Mouse (Mus musculus): ENCODE data around the gene Gm49373. TPM values are rescaled to one million over a fixed set of nuclear protein-coding genes. Genes with fewer than 3 reads are reported as not detected.

Gm49373 gene
- total and polyA plus RNA-seq, 3 experiments = 0.60 to 1.5 (median 0.85) TPM

- no peaks in the 10 kb centered on the region for H3K9me3 ChIP-seq (replicated peaks; ENCODE audit: low read length)
- no peak overlapping the region for H3K27ac ChIP-seq (ENCODE audit: insufficient read depth, low read depth)
- no peak for DNase-seq (ENCODE audit: extremely low read depth)
- H3K36me3 ChIP-seq (replicated peaks in 1 of 2; ENCODE audit: control insufficient read depth in 1 of 2, insufficient read depth in 1 of 2, low read length in 1 of 2) = peaks cover 5 to 19% of the 10 kb centered on the region in 2 experiments
- dilution Hi-C loops (cut with MboI; ENCODE audit: extremely low pct_ligation_motif_present, extremely low pct_unique_long_range_greater_than_20kb, low sequenced_read_pairs) = no loop called here
- no peak overlapping the region for H3K9ac ChIP-seq (ENCODE audit: insufficient read depth, low read depth)
- in situ Hi-C loops (cut with MboI; ENCODE audit: low pct_ligation_motif_present, low pct_unique_long_range_greater_than_20kb, low sequenced_read_pairs) = no loop called here
- peaks cover 5% of the 10 kb centered on the region for H3K79me2 ChIP-seq (replicated peaks; ENCODE audit: control insufficient read depth, extremely low read depth, insufficient read depth, poor library complexity, severe bottlenecking)
- H3K4me2 ChIP-seq (ENCODE audit: insufficient read depth, low read depth, poor library complexity, severe bottlenecking) = no peak overlapping the region
- no peaks in the 10 kb centered on the region for H3K27me3 ChIP-seq (replicated peaks)
- no peak overlapping the region for H3K4me3 ChIP-seq (replicated peaks in 1 of 3; ENCODE audit: low read depth in 2 of 3, low read length in 2 of 3, poor library complexity in 1 of 3)
- peaks cover 12 to 45% of the 10 kb centered on the region in 2 experiments for H3K4me1 ChIP-seq (ENCODE audit: control insufficient read depth in 1 of 2, insufficient read depth in 2 of 2)
- TF ChIP-seq JUN (IDR thresholded peaks at IDR 0.05; ENCODE audit: insufficient read depth, low read depth, low read length) (no peak), ZC3H11A (IDR thresholded peaks at IDR 0.05; ENCODE audit: low read depth, low read length) (no peak), TCF12 (IDR thresholded peaks at IDR 0.05; ENCODE audit: low read depth, low read length) (no peak), SMC3 (IDR thresholded peaks at IDR 0.05; ENCODE audit: low read depth, low read length) (no peak), E2F4 (IDR thresholded peaks at IDR 0.05; ENCODE audit: insufficient replicate concordance, low read depth, low read length) (no peak), RCOR1 (conservative IDR thresholded peaks at IDR 0.05; ENCODE audit: low read depth, low read length) (no peak), CHD1 (IDR thresholded peaks at IDR 0.05; ENCODE audit: low read depth, low read length) (no peak), ELF1 (IDR thresholded peaks at IDR 0.05; ENCODE audit: low read depth, low read length) (no peak), TBP (conservative IDR thresholded peaks at IDR 0.05; ENCODE audit: low read depth, low read length) (no peak), MAX (IDR thresholded peaks at IDR 0.05; ENCODE audit: low read length) (no peak), CTCF (conservative IDR thresholded peaks at IDR 0.05 in 1 of 2, IDR thresholded peaks at IDR 0.05 in 1 of 2; ENCODE audit: low read depth in 2 of 2, low read length in 2 of 2) (no peak), MEF2A (IDR thresholded peaks at IDR 0.05; ENCODE audit: borderline replicate concordance, low read depth, low read length) (no peak), HCFC1 (IDR thresholded peaks at IDR 0.05; ENCODE audit: low read depth, low read length) (no peak), POLR2A (IDR thresholded peaks at IDR 0.05; ENCODE audit: low read depth, low read length) (no peak), JUND (conservative IDR thresholded peaks at IDR 0.05; ENCODE audit: low read depth, low read length) (no peak), SIN3A (IDR thresholded peaks at IDR 0.05; ENCODE audit: low read length) (no peak)
Observed at GRCm38 (mm10) chr9:21095958-21096357, 23.1 kb upstream of the Gm49373 start.

DNA sequence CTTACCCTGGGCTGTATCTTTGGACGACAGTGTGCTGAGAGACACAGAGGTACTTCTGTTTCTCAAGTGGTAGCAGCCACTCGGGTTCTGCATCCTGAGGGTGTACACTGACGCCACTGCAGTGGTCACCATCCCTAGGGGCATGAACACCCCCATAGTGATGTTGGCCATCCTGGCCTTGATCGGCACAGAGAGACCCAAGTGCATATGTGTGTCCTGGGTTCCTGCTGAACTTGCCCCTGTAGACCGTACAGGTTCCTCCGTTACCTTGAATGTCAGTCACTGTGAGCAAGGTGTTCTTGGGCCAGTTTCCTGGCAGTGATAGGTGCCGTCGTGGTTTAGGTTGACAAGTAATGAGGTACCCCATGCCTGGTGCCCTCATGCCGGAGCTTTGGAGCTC, 20.5 kb upstream of the Gm49373 start:
- H3K9ac ChIP-seq (ENCODE audit: insufficient read depth, low read depth) = no peak overlapping the region
- H3K27me3 ChIP-seq (replicated peaks) = no peaks in the 10 kb centered on the region
- in situ Hi-C loops (cut with MboI; ENCODE audit: low pct_ligation_motif_present, low pct_unique_long_range_greater_than_20kb, low sequenced_read_pairs) (loop anchor here (5.0 kb wide), 1 partner anchor 39 kb away; the partner anchor contains the start of gene Tyk2), dilution Hi-C loops (cut with MboI; ENCODE audit: extremely low pct_ligation_motif_present, extremely low pct_unique_long_range_greater_than_20kb, low sequenced_read_pairs) (no loop called here)
- TF ChIP-seq IRF4 (IDR thresholded peaks at IDR 0.05; ENCODE audit: low read depth, low read length) = no peak
- no peak for TF ChIP-seq TBP (conservative IDR thresholded peaks at IDR 0.05; ENCODE audit: low read depth, low read length)
- TF ChIP-seq MEF2A (IDR thresholded peaks at IDR 0.05; ENCODE audit: borderline replicate concordance, low read depth, low read length) = no peak
- TF ChIP-seq TCF12 (IDR thresholded peaks at IDR 0.05; ENCODE audit: low read depth, low read length) = no peak
- no peak for TF ChIP-seq GABPA (IDR thresholded peaks at IDR 0.05; ENCODE audit: insufficient replicate concordance, low read depth, low read length)
- no peak for TF ChIP-seq JUND (conservative IDR thresholded peaks at IDR 0.05; ENCODE audit: low read depth, low read length)
- TF ChIP-seq RCOR1 (conservative IDR thresholded peaks at IDR 0.05; ENCODE audit: low read depth, low read length) = no peak
- TF ChIP-seq NELFE (IDR thresholded peaks at IDR 0.05; ENCODE audit: low read depth, low read length) = no peak
- TF ChIP-seq UBTF (IDR thresholded peaks at IDR 0.05; ENCODE audit: low read depth, low read length) = no peak
- no peak for TF ChIP-seq PAX5 (IDR thresholded peaks at IDR 0.05; ENCODE audit: low read length)
- TF ChIP-seq MYC (IDR thresholded peaks at IDR 0.05; ENCODE audit: low read depth, low read length) = no peak
- no peak for TF ChIP-seq ZNF384 (IDR thresholded peaks at IDR 0.05; ENCODE audit: low read depth, low read length)
- no peak for TF ChIP-seq JUN (IDR thresholded peaks at IDR 0.05; ENCODE audit: insufficient read depth, low read depth, low read length)
- no peak for TF ChIP-seq HCFC1 (IDR thresholded peaks at IDR 0.05; ENCODE audit: low read depth, low read length)
- no peak for TF ChIP-seq CHD1 (IDR thresholded peaks at IDR 0.05; ENCODE audit: low read depth, low read length)
- no peak for TF ChIP-seq ETS1 (conservative IDR thresholded peaks at IDR 0.05; ENCODE audit: low read depth, low read length)
- TF ChIP-seq MXI1 (IDR thresholded peaks at IDR 0.05; ENCODE audit: low read depth, low read length) = no peak
- no peak overlapping the region for H3K27ac ChIP-seq (ENCODE audit: insufficient read depth, low read depth)
- H3K4me2 ChIP-seq (ENCODE audit: insufficient read depth, low read depth, poor library complexity, severe bottlenecking) = no peak overlapping the region
- H3K4me3 ChIP-seq (replicated peaks in 1 of 3; ENCODE audit: low read depth in 2 of 3, low read length in 2 of 3, poor library complexity in 1 of 3) = no peak overlapping the region
- no peaks in the 10 kb centered on the region for H3K9me3 ChIP-seq (replicated peaks; ENCODE audit: low read length)
- H3K4me1 ChIP-seq (ENCODE audit: control insufficient read depth in 1 of 2, insufficient read depth in 2 of 2) = peaks cover 16 to 46% of the 10 kb centered on the region in 2 experiments
- DNase-seq (ENCODE audit: extremely low read depth) = no peak
- H3K79me2 ChIP-seq (replicated peaks; ENCODE audit: control insufficient read depth, extremely low read depth, insufficient read depth, poor library complexity, severe bottlenecking) = peaks cover 30% of the 10 kb centered on the region
- peaks cover 27 to 44% of the 10 kb centered on the region in 2 experiments for H3K36me3 ChIP-seq (replicated peaks in 1 of 2; ENCODE audit: control insufficient read depth in 1 of 2, insufficient read depth in 1 of 2, low read length in 1 of 2)

Measured in CH12.LX (cell line).